Mouse (Mus musculus) thymus, adult 2 months (tissue): ENCODE results near the gene Palld.

ENCODE experiments used
- CTCF ChIP-seq: fragments of 200-500 bp; IDR thresholded peaks from 2 replicates; pipeline ENCODE4 v1.5.1; 2012; ENCODE audit warnings: mild to moderate bottlenecking, control low read depth, low read length, moderate library complexity, borderline replicate concordance; ENCODE audit not compliant: control insufficient read depth, poor library complexity, insufficient read depth; ENCODE audit errors: extremely low read depth
- POLR2A ChIP-seq: fragments of 200-500 bp; IDR thresholded peaks from 2 replicates; pipeline ENCODE4 v1.6.1; 2012; ENCODE audit warnings: mild to moderate bottlenecking, low read length, control low read depth, moderate library complexity; ENCODE audit not compliant: control insufficient read depth, poor library complexity, insufficient read depth; ENCODE audit errors: extremely low read depth

- TF ChIP-seq CTCF (no peak), POLR2A (no peak)
These were observed 333.3 kb downstream of the Palld start for GRCm38 (mm10) chr8:61569211-61569610.
